Mouse (Mus musculus): ENCODE results near the gene Gm2042. TPM values are rescaled to one million over a fixed set of nuclear protein-coding genes. Genes with fewer than 3 reads are reported as not detected.
"Not testable (repeated sequence)": the region's sequence is repeated elsewhere in the genome, so short reads cannot be mapped to it uniquely, and the experiment has no call there.

Gene Gm2042
- not detected for total RNA-seq (2021)

- DNase-seq; intact Hi-C loops (cut with DNase I): not testable (repeated sequence)
Observed at GRCm38 (mm10) chr12:87953780-87954179, at the start of gene Gm2042. Gene Gm2042 (plus strand): TSS chr12:87954080.

- intact Hi-C loops (cut with DNase I); DNase-seq: not testable (repeated sequence)
Observed at GRCm38 (mm10) chr12:87919721-87920120, 34.2 kb upstream of the Gm2042 start, which contains the start of gene Gm2035. Gene Gm2035 (minus strand): TSS chr12:87919857.

GRCm38 (mm10) chr12:87984000-87984399 is 30.1 kb downstream of the Gm2042 start:
- intact Hi-C loops (cut with DNase I); DNase-seq: not testable (repeated sequence)

GRCm38 (mm10) chr12:88004118-88004517 is 50.2 kb downstream of the Gm2042 start:
- DNase-seq; intact Hi-C loops (cut with DNase I): not testable (repeated sequence)

Other genes with a start within 250 kb of the Gm2042 start
- gene Gm21319, start 178.3 kb upstream of the Gm2042 start, total RNA-seq (2021) = not detected
- not detected for gene Gm21936, start 158.6 kb upstream of the Gm2042 start, total RNA-seq (2021)
- gene BB287469, start 137.5 kb upstream of the Gm2042 start, total RNA-seq (2021) = not detected
- gene Gm2001, start 111.7 kb upstream of the Gm2042 start, total RNA-seq (2021) = not detected
- gene Gm2016, start 80.0 kb upstream of the Gm2042 start, total RNA-seq (2021) = not detected
- gene Gm2022, start 58.7 kb upstream of the Gm2042 start, total RNA-seq (2021) = not detected
- not detected for gene Gm2035, start 34.2 kb upstream of the Gm2042 start, total RNA-seq (2021)
- gene Gm2075, start 57.8 kb downstream of the Gm2042 start, total RNA-seq (2021) = not detected
- not detected for gene Gm6803, start 64.7 kb downstream of the Gm2042 start, total RNA-seq (2021)
- gene Gm2056, start 72.9 kb downstream of the Gm2042 start, total RNA-seq (2021) = not detected
- gene Gm16368, start 129.6 kb downstream of the Gm2042 start, total RNA-seq (2021) = not detected
- gene Gm10436, start 228.0 kb downstream of the Gm2042 start, total RNA-seq (2021) = not detected

Data from left cerebral cortex, postnatal 4 days (tissue).